Mouse (Mus musculus): ENCODE results near the gene Cacna1f. TPM values are rescaled to one million over a fixed set of nuclear protein-coding genes. Genes with fewer than 3 reads are reported as not detected.

Gene Cacna1f
- polyA plus RNA-seq, 1 experiment, result 0.03 TPM

GRCm38 (mm10) chrX:7573176-7574086 is 33.5 kb upstream of the Cacna1f start, which contains the start of gene Foxp3:
TSS of gene Foxp3 (plus strand) at chrX:7573644.
- peak within 1 kb of the TSS; percentile 60 for H3K27ac ChIP-seq (ENCODE audit: insufficient read depth, low read depth, low read length)
- H3K4me3 ChIP-seq (ENCODE audit: low read depth, low read length), result peak within 1 kb of the TSS; percentile 98
- WGBS, result 23% methylated on average over 64 of the region's 72 CpGs
- H3K27me3 ChIP-seq (ENCODE audit: control insufficient read depth, insufficient read depth, low read length), result no peaks in the 10 kb centered on the region
- H3K4me1 ChIP-seq (ENCODE audit: control insufficient read depth, insufficient read depth, insufficient read length, low read length), result peaks cover 12% of the 10 kb centered on the region
- no peaks in the 10 kb centered on the region for H3K36me3 ChIP-seq (ENCODE audit: control insufficient read depth, insufficient read depth, low read length)
- no peak for TF ChIP-seq POLR2A (IDR thresholded peaks at IDR 0.05; ENCODE audit: low read depth, low read length)

GRCm38 (mm10) chrX:7574087-7574884 is 32.6 kb upstream of the Cacna1f start, which contains the start of gene Ppp1r3f:
TSS of gene Ppp1r3f (minus strand) at chrX:7574283.
- Histone ChIP-seq H3K27me3 (ENCODE audit: control insufficient read depth, insufficient read depth, low read length) (no peaks in the 10 kb centered on the region), H3K4me3 (ENCODE audit: low read depth, low read length) (peak within 1 kb of the TSS; percentile 98), H3K27ac (ENCODE audit: insufficient read depth, low read depth, low read length) (peak within 1 kb of the TSS; percentile 60), H3K4me1 (ENCODE audit: control insufficient read depth, insufficient read depth, insufficient read length, low read length) (peaks cover 12% of the 10 kb centered on the region), H3K36me3 (ENCODE audit: control insufficient read depth, insufficient read depth, low read length) (no peaks in the 10 kb centered on the region)
- TF ChIP-seq POLR2A (IDR thresholded peaks at IDR 0.05; ENCODE audit: low read depth, low read length) (no peak), CTCF (IDR thresholded peaks at IDR 0.05; ENCODE audit: extremely low read depth, insufficient read length, insufficient replicate concordance, low read depth, low read length) (no peak)
- 13% methylated on average over 54 of the region's 65 CpGs for WGBS

GRCm38 (mm10) chrX:7574885-7575231 is 32.0 kb upstream of the Cacna1f start:
- Histone ChIP-seq H3K27ac (ENCODE audit: insufficient read depth, low read depth, low read length) (no peak overlapping the region), H3K27me3 (ENCODE audit: control insufficient read depth, insufficient read depth, low read length) (no peaks in the 10 kb centered on the region), H3K4me1 (ENCODE audit: control insufficient read depth, insufficient read depth, insufficient read length, low read length) (peaks cover 12% of the 10 kb centered on the region), H3K4me3 (ENCODE audit: low read depth, low read length) (peak overlapping the region; percentile 96), H3K36me3 (ENCODE audit: control insufficient read depth, insufficient read depth, low read length) (no peaks in the 10 kb centered on the region)
- WGBS, result 11% methylated on average over 6 of the region's 6 CpGs
- TF ChIP-seq CTCF (IDR thresholded peaks at IDR 0.05; ENCODE audit: extremely low read depth, insufficient read length, insufficient replicate concordance, low read depth, low read length), result no peak
- TF ChIP-seq POLR2A (IDR thresholded peaks at IDR 0.05; ENCODE audit: low read depth, low read length), result no peak

GRCm38 (mm10) chrX:7581151-7581550 is 25.7 kb upstream of the Cacna1f start:
- no peaks in the 10 kb centered on the region for H3K4me1 ChIP-seq (ENCODE audit: control insufficient read depth, insufficient read depth, insufficient read length, low read length)
- 98% methylated on average over 2 of the region's 2 CpGs for WGBS
- no peaks in the 10 kb centered on the region for H3K36me3 ChIP-seq (ENCODE audit: control insufficient read depth, insufficient read depth, low read length)
- H3K27ac ChIP-seq (ENCODE audit: insufficient read depth, low read depth, low read length), result no peak overlapping the region
- no peak overlapping the region for H3K4me3 ChIP-seq (ENCODE audit: low read depth, low read length)
- TF ChIP-seq CTCF (IDR thresholded peaks at IDR 0.05; ENCODE audit: extremely low read depth, insufficient read length, insufficient replicate concordance, low read depth, low read length) (no peak), POLR2A (IDR thresholded peaks at IDR 0.05; ENCODE audit: low read depth, low read length) (no peak)
- no peaks in the 10 kb centered on the region for H3K27me3 ChIP-seq (ENCODE audit: control insufficient read depth, insufficient read depth, low read length)

GRCm38 (mm10) chrX:7583881-7584280 is 23.0 kb upstream of the Cacna1f start:
- Histone ChIP-seq H3K4me1 (ENCODE audit: control insufficient read depth, insufficient read depth, insufficient read length, low read length) (no peaks in the 10 kb centered on the region), H3K27ac (ENCODE audit: insufficient read depth, low read depth, low read length) (no peak overlapping the region), H3K27me3 (ENCODE audit: control insufficient read depth, insufficient read depth, low read length) (no peaks in the 10 kb centered on the region), H3K36me3 (ENCODE audit: control insufficient read depth, insufficient read depth, low read length) (no peaks in the 10 kb centered on the region), H3K4me3 (ENCODE audit: low read depth, low read length) (no peak overlapping the region)
- WGBS, result 89% methylated on average over 11 of the region's 11 CpGs
- TF ChIP-seq POLR2A (IDR thresholded peaks at IDR 0.05; ENCODE audit: low read depth, low read length), result no peak

- H3K4me3 ChIP-seq (ENCODE audit: low read depth, low read length), result no peak overlapping the region
- TF ChIP-seq CTCF (IDR thresholded peaks at IDR 0.05; ENCODE audit: extremely low read depth, insufficient read length, insufficient replicate concordance, low read depth, low read length) (no peak), POLR2A (IDR thresholded peaks at IDR 0.05; ENCODE audit: low read depth, low read length) (no peak)
- 85% methylated on average over 5 of the region's 5 CpGs for WGBS
- peaks cover 2% of the 10 kb centered on the region; the same call in 1 of the 2 replicates for H3K4me1 ChIP-seq (ENCODE audit: control insufficient read depth, insufficient read depth, insufficient read length, low read length)
- no peaks in the 10 kb centered on the region for H3K27me3 ChIP-seq (ENCODE audit: control insufficient read depth, insufficient read depth, low read length)
- no peak overlapping the region for H3K27ac ChIP-seq (ENCODE audit: insufficient read depth, low read depth, low read length)
- no peaks in the 10 kb centered on the region for H3K36me3 ChIP-seq (ENCODE audit: control insufficient read depth, insufficient read depth, low read length)
These were observed 20.5 kb upstream of the Cacna1f start for GRCm38 (mm10) chrX:7586356-7586755.

- TF ChIP-seq POLR2A (IDR thresholded peaks at IDR 0.05; ENCODE audit: low read depth, low read length), result no peak
- TF ChIP-seq CTCF (IDR thresholded peaks at IDR 0.05; ENCODE audit: extremely low read depth, insufficient read length, insufficient replicate concordance, low read depth, low read length), result no peak
- H3K27ac ChIP-seq (ENCODE audit: insufficient read depth, low read depth, low read length), result no peak overlapping the region
- WGBS, result 88% methylated on average over 9 of the region's 9 CpGs
- peaks cover 6% of the 10 kb centered on the region; the same call in 1 of the 2 replicates for H3K4me1 ChIP-seq (ENCODE audit: control insufficient read depth, insufficient read depth, insufficient read length, low read length)
- peaks cover 13% of the 10 kb centered on the region; the same call in 1 of the 2 replicates for H3K36me3 ChIP-seq (ENCODE audit: control insufficient read depth, insufficient read depth, low read length)
- H3K4me3 ChIP-seq (ENCODE audit: low read depth, low read length), result no peak overlapping the region
- H3K27me3 ChIP-seq (ENCODE audit: control insufficient read depth, insufficient read depth, low read length), result no peaks in the 10 kb centered on the region
These were observed 11.5 kb upstream of the Cacna1f start for GRCm38 (mm10) chrX:7595371-7595770.

Measured in small intestine, adult 2 months (tissue).